Mouse (Mus musculus) kidney, adult 2 months (tissue): ENCODE data around the gene Acot6. TPM values are rescaled to one million over a fixed set of nuclear protein-coding genes. Genes with fewer than 3 reads are reported as not detected.
A peak's percentile ranks its signal among the peaks of the same experiment; 100 is the strongest.
"Not testable (repeated sequence)": the region's sequence is repeated elsewhere in the genome, so short reads cannot be mapped to it uniquely, and the experiment has no call there.

Source experiments
- DNase-seq: peaks from one replicate; pipeline ENCODE4 v3.0.0; 2021
- H3K27ac ChIP-seq: fragments of 200-500 bp; 2 replicates; pipeline ENCODE4 v1.5.1; 2012; ENCODE audit warnings: low read depth, low read length, control low read depth, inconsistent platforms; ENCODE audit not compliant: insufficient read depth
- H3K27me3 ChIP-seq: fragments of 200-500 bp; replicated peaks from 2 replicates; pipeline ENCODE4 v1.6.1; 2012; ENCODE audit warnings: mild to moderate bottlenecking, moderate library complexity, low read length, inconsistent platforms; ENCODE audit not compliant: control insufficient read depth, insufficient read depth
- H3K36me3 ChIP-seq: fragments of 200-500 bp; 2 replicates; pipeline ENCODE4 v1.6.1; 2012; ENCODE audit warnings: mild to moderate bottlenecking, moderate library complexity, low read length, inconsistent platforms; ENCODE audit not compliant: control insufficient read depth, insufficient read depth
- H3K4me1 ChIP-seq: fragments of 200-500 bp; 2 replicates; pipeline ENCODE4 v1.6.1; 2011; ENCODE audit warnings: low read length; ENCODE audit not compliant: control insufficient read depth, insufficient read depth
- H3K4me3 ChIP-seq: fragments of 200-500 bp; 2 replicates; pipeline ENCODE4 v1.5.1; 2011; ENCODE audit warnings: mild to moderate bottlenecking, low read depth, low read length, control low read depth; ENCODE audit not compliant: insufficient read depth
- CTCF ChIP-seq: fragments of 200-500 bp; conservative IDR thresholded peaks from 2 replicates; pipeline ENCODE4 v1.5.1; 2011; ENCODE audit warnings: low read depth, mild to moderate bottlenecking, control low read depth, low read length, moderate library complexity, mixed read lengths; ENCODE audit not compliant: insufficient read depth, insufficient read length
- POLR2A ChIP-seq: fragments of 200-500 bp; IDR thresholded peaks from one replicate; pipeline ENCODE4 v1.6.1; 2011; ENCODE audit warnings: low read depth, low read length, control low read depth
- WGBS: fragments of 180-500 bp; shearing (Covaris S2); methylation state at CpG from one replicate; pipeline ENCODE4 v1.1.7; 2018; 5-methylcytosine and 5-hydroxymethylcytosine counted together
- polyA plus RNA-seq: library from polyadenylated mRNA; depleted of rRNA; stranded (reverse); fragments of >200 nt; gene quantifications from 2 replicates; pipeline ENCODE4 v1.2.3, GENCODE M21; 2012; rRNA removed

The Acot6 gene
- 6.9 and 7.1 TPM in 2 replicates for polyA plus RNA-seq

DNA sequence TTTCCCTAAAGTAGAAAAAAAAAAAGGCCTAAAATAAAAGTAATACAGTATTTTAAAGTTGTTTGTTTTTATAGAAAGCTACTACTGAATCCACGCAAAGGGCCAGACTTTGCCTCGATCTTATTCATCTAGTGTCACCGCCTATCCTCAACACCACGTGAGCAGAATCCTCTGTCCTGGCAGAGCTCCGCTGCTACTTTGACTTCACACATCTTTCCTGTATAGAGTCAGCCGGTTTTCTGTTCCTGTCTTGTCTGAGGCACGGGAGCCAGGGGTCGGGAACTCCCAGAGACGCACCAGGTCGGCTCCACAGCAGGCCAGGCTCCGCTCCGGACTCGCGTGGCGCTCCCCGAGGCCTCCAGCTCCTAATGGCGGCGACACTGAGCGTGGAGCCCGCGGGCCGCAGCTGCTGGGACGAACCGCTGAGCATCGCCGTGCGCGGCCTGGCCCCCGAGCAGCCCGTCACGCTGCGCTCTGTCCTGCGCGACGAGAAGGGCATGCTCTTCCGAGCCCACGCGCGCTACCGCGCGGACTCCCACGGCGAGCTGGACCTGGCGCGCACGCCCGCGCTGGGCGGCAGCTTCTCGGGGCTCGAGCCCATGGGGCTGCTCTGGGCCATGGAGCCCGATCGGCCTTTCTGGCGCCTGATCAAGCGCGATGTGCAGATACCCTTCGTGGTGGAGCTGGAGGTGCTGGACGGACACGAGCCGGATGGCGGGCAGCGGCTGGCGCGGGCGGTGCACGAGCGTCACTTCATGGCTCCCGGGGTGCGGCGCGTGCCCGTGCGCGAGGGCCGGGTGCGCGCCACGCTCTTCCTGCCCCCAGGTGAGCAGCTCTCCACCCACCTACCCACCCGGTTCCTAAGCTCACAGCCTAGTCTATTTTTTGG lies at the start of gene Acot6:
TSS of gene Acot6 (plus strand) at position 51 of the 889 bp plus-strand sequence.
- 1% methylated on average over 80 of the region's 80 CpGs for WGBS
- H3K4me1 ChIP-seq, H3K27ac ChIP-seq, H3K27me3 ChIP-seq, H3K36me3 ChIP-seq: not testable (repeated sequence)
- H3K4me3 ChIP-seq: peak within 1 kb of the TSS; percentile 45
- DNase-seq: peak; percentile 68

DNA sequence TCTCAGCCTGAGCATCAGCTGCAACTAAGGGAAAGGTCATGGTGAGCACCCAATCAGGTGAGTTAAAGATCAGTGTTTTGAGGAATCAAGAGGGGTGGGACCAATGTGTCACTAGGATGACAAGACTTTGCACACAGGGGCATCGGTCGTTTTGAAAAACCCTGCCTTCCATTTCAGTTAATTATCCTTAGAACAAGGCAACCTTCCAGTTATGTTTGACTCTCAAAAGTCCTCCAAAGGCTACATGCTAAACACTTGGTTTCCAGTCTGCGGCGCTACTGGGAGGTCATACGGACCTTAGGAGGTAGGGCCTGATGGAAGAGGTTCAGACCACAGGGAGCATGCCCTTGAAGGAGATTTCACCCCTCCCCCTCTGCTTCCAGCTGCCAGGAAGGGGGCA lies 49.7 kb upstream of the Acot6 start:
- not testable (repeated sequence) for H3K4me3 ChIP-seq, H3K4me1 ChIP-seq, H3K27me3 ChIP-seq, H3K36me3 ChIP-seq
- H3K27ac ChIP-seq: peak overlapping the region; percentile 72
- DNase-seq: peak; percentile 90
- WGBS: 41% methylated on average over 5 of the region's 5 CpGs

DNA sequence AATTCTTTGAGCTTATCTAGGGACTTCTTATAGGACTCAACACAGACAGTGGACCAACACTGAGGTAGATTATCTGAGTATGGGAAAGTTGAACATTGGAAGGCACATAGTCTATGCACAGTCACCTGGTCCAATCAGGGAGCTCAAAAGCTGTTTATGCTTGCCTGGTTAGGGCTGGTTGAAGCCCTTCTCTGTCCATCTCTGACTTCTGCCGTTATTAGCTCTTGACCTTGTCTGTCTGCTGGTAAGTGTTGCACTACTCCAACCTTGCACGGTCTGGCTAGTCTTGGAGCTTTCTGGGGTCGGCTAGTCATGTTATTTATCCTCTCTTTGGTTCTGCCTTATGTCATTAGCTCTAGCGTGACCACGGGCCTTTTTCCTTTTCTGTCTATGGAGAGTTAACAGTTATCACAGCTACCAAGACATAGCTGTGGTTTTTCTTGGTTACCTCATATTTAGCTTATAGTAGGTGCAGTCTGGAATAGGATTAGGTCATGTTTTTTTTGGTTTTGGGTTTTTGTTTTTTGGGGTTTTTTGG lies 48.4 kb upstream of the Acot6 start, which contains the start of gene Acot3:
TSS of gene Acot3 (plus strand) at position 208 of the 538 bp plus-strand sequence.
- 67% methylated on average over 5 of the region's 5 CpGs for WGBS

DNA sequence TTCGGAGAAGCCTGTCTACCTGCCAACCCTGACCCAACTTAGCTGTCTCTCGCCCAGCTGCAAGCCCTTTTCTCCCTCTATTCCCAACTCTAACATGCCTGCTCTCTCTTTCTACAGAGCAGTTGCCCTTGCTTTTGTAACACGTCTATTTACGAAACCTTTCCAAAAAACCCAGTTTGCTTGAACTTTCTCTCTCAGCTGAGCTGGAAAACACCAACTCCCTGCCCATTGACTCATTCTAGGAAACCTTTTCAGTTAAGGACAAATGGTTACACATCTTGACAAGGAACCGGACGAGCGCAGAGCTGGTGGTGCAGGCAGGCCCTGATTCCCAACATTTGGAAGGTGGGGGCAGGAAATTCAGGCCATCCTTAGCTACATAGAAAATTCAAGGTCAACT lies 47.8 kb upstream of the Acot6 start:
- Histone ChIP-seq H3K4me3 (peak overlapping the region; percentile 69; the same call in 1 of the 2 replicates), H3K4me1 (peaks cover 3% of the 10 kb centered on the region; the same call in 1 of the 2 replicates), H3K36me3 (no peaks in the 10 kb centered on the region), H3K27ac (peak overlapping the region; percentile 34), H3K27me3 (no peaks in the 10 kb centered on the region)
- TF ChIP-seq CTCF (no peak), POLR2A (no peak)
- 54% methylated on average over 7 of the region's 7 CpGs for WGBS
- peak; percentile 55 for DNase-seq

More for the DNA sequence above, 48.4 kb upstream of the Acot6 start, which contains the start of gene Acot3:
- Histone ChIP-seq H3K36me3 (no peaks in the 10 kb centered on the region), H3K27me3 (no peaks in the 10 kb centered on the region), H3K4me3 (peak within 1 kb of the TSS; percentile 69; the same call in 1 of the 2 replicates), H3K4me1 (peaks cover 3% of the 10 kb centered on the region; the same call in 1 of the 2 replicates), H3K27ac (peak within 1 kb of the TSS; percentile 84)
- DNase-seq: peak; percentile 49
- TF ChIP-seq POLR2A (no peak), CTCF (no peak)

DNA sequence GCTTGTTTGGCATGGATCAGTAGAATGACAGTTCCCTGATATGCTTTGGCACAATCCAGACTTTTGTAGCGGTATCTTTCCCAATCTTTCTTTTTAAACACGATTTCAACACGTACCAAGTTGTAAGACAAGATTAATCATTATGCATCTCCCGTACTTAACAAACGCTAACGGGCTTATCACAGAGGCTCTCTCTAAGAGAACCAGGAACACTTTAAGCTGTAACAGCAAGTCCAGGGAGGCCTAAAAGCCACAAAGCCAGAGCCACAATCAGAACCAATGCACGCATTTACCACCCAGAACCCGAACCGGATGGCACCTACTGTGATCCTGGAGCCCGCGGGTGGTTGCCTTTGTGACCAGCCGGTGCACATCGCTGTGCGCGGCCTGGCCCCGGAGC lies 47.3 kb upstream of the Acot6 start:
- H3K36me3 ChIP-seq: no peaks in the 10 kb centered on the region
- peak overlapping the region; percentile 69 for H3K4me3 ChIP-seq
- peak overlapping the region; percentile 62 for H3K27ac ChIP-seq
- 11% methylated on average over 16 of the region's 16 CpGs for WGBS
- peak; percentile 40 for DNase-seq
- TF ChIP-seq POLR2A: no peak
- no peak for TF ChIP-seq CTCF
- no peaks in the 10 kb centered on the region for H3K27me3 ChIP-seq
- H3K4me1 ChIP-seq: peaks cover 3% of the 10 kb centered on the region; the same call in 1 of the 2 replicates

DNA sequence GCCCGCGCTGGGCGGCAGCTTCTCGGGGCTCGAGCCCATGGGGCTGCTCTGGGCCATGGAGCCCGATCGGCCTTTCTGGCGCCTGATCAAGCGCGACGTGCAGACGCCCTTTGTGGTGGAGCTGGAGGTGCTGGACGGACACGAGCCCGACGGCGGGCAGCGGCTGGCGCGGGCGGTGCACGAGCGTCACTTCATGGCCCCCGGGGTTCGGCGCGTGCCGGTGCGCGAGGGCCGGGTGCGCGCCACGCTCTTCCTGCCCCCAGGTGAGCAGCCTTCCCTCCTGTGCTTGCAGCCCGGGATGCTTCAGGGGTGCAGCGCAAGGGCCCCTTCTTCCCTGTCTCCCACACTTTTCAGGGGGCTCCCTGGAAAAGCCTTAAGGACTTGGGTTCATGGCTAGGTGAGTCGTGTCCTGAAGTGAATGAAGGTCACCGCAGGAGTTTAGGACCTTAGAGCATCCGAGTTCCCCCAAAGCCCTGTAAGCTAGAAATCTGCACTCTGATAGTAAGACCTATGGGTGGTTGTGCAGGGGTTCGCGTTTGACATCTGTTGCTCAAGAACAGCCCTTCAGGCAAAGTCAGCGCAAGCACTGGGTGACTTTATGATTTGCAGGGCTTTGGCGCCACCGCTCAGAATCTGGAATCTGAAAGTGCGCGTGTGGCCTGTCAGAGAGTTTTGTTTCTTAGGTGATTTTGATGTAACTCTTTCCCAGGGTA lies 46.6 kb upstream of the Acot6 start:
- 3% methylated on average over 41 of the region's 46 CpGs for WGBS

DNA sequence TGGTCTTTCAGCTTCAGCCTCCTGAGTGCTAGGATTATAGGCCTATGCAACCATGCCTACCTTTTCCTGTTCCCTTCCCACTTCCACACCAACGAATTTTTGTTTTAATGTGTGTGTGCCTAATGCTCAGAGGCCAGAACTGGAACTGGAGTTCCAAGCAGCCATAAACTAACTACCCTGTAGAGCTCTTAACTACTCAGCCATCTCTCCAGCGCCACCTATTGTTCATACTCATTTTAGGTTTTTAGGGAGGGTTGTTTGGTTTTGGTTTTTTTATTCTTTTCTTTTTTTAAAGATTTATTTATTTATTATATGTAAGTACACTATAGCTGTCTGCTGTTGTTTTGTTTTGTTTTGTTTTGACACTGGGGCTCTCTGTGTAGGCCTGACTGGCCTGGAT lies 39.5 kb upstream of the Acot6 start:
- Histone ChIP-seq H3K27ac (no peak overlapping the region), H3K36me3 (no peaks in the 10 kb centered on the region), H3K27me3 (no peaks in the 10 kb centered on the region), H3K4me1 (peaks cover 2% of the 10 kb centered on the region; the same call in 1 of the 2 replicates), H3K4me3 (no peak overlapping the region)
- DNase-seq: peak; percentile 55
- TF ChIP-seq POLR2A: no peak
- peak; percentile 40 for TF ChIP-seq CTCF
- 23% methylated on average over 2 of the region's 2 CpGs for WGBS

More for the DNA sequence above, 46.6 kb upstream of the Acot6 start:
- peak; percentile 43 for TF ChIP-seq CTCF
- TF ChIP-seq POLR2A: no peak
- peaks cover 3% of the 10 kb centered on the region; the same call in 1 of the 2 replicates for H3K4me1 ChIP-seq
- H3K27ac ChIP-seq: peak overlapping the region; percentile 62; the same call in 1 of the 2 replicates
- peak; percentile 76 for DNase-seq
- H3K27me3 ChIP-seq: no peaks in the 10 kb centered on the region
- H3K36me3 ChIP-seq: no peaks in the 10 kb centered on the region
- H3K4me3 ChIP-seq: peak overlapping the region; percentile 69
